Comparison of ENCODE assay signal across 22 mouse cellular contexts in the genomic region with DNA sequence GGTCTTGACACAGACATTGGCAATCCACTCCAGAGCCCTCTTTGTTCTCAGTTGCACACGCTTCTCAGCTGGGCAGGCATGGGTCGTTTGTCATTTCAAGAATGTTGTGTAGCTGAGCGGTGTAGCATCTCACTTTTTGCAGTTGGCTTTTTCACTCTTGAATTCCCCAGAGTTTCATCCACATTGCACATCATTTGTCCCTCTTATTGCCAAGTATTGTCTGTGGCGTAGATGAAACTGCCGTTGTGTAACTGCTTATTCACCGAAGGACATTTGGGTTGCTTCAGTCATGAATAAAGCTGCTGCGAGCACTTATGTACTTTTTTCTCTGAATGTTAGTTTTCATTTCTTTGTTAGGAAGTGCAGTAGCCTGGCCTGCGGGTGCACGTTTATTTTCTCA. TPM values are rescaled to one million over a fixed set of nuclear protein-coding genes. Genes with fewer than 3 reads are reported as not detected.
DNase-seq lines count a peak whose midpoint lies in the region; ATAC-seq and TF ChIP-seq lines count a peak whose summit lies in the region.
"Had no signal": no experiment of that assay in that cellular context is flagged by ENCODE, and none has a peak within 500 bp of the region (broad histone marks: within the 10 kb centered on the region; RNA-seq: fewer than 3 reads in every experiment).

No protein-coding gene starts in this region.

- H3K9me3 ChIP-seq in liver, embryonic 11.5 days (ENCODE audit: control insufficient read depth, low read length): no peaks in the 10 kb centered on the region
- no peaks in the 10 kb centered on the region for H3K9me3 ChIP-seq in neural tube, embryonic 11.5 days (ENCODE audit: control insufficient read depth, low read length)
- H3K9me3 ChIP-seq: forebrain, embryonic 13.5 days; heart, embryonic 13.5 days; intestine, embryonic 15.5 days had no signal

- ATAC-seq in liver, embryonic 11.5 days (replicated peaks; ENCODE audit: low FRiP score): no peak
- ATAC-seq in neural tube, embryonic 11.5 days (ENCODE audit: insufficient read depth, low FRiP score, low TSS enrichment): no peak
- ATAC-seq in monocyte, adult 5-6 weeks (replicated peaks; ENCODE audit: insufficient number of reproducible peaks, low FRiP score, low TSS enrichment, poor library complexity, severe bottlenecking): no peak
- ATAC-seq: forebrain, embryonic 13.5 days; intestine, embryonic 15.5 days had no signal

- H3K4me1 ChIP-seq in cerebellum, adult 2 months (ENCODE audit: control insufficient read depth, insufficient read depth, low read length): peaks cover 36% of the 10 kb centered on the region
- H3K4me1 ChIP-seq in liver, adult 2 months (ENCODE audit: control insufficient read depth, insufficient read depth, low read length): peaks cover 4% of the 10 kb centered on the region
- H3K4me1 ChIP-seq in liver, embryonic 11.5 days (replicated peaks; ENCODE audit: control insufficient read depth, insufficient read depth, low read length): 0 out of 2 replicates have a peak, but pooled peaks cover 7% of the 10 kb centered on the region
- H3K4me1 ChIP-seq in neural tube, embryonic 11.5 days (ENCODE audit: control insufficient read depth, insufficient read depth, low read length): peaks cover 12% of the 10 kb centered on the region

- TF ChIP-seq CTCF in cerebellum, adult 2 months (IDR thresholded peaks at IDR 0.05; ENCODE audit: borderline replicate concordance, insufficient read depth, low read depth, low read length): no peak
- no peak for TF ChIP-seq CTCF in liver, adult 2 months (IDR thresholded peaks at IDR 0.05; ENCODE audit: low read depth, low read length)

- H3K79me2 ChIP-seq in liver, adult 2 months (ENCODE audit: control insufficient read depth, insufficient read depth, low read length): peaks cover 55% of the 10 kb centered on the region

- TF ChIP-seq POLR2A in cerebellum, adult 2 months (IDR thresholded peaks at IDR 0.05; ENCODE audit: borderline replicate concordance, insufficient read depth, low read length): no peak
- no peak for TF ChIP-seq POLR2A in liver, adult 2 months (IDR thresholded peaks at IDR 0.05; ENCODE audit: extremely low read depth, insufficient read depth, low read length)

- no peak overlapping the region for H3K4me2 ChIP-seq in liver, embryonic 11.5 days
- no peak overlapping the region for H3K4me2 ChIP-seq in neural tube, embryonic 11.5 days (ENCODE audit: low read depth)
- H3K4me2 ChIP-seq: forebrain, embryonic 13.5 days; heart, embryonic 13.5 days; intestine, embryonic 15.5 days had no signal

- H3K36me3 ChIP-seq in liver, adult 2 months (ENCODE audit: control insufficient read depth, insufficient read depth, low read length): no peaks in the 10 kb centered on the region
- no peaks in the 10 kb centered on the region for H3K36me3 ChIP-seq in liver, embryonic 11.5 days (ENCODE audit: control insufficient read depth, insufficient read depth, low read length)
- H3K36me3 ChIP-seq in neural tube, embryonic 11.5 days (ENCODE audit: control insufficient read depth, insufficient read depth, low read length): no peaks in the 10 kb centered on the region
- H3K36me3 ChIP-seq: heart, embryonic 13.5 days; intestine, embryonic 15.5 days had no signal

- 0 out of 2 replicates have a peak overlapping the region, but pooled peaks have one; percentile 6 for H3K27ac ChIP-seq in cerebellum, adult 2 months (ENCODE audit: insufficient read depth, low read length)
- H3K27ac ChIP-seq in liver, adult 2 months (replicated peaks; ENCODE audit: insufficient read depth, low read depth, low read length): no peak overlapping the region
- no peak overlapping the region for H3K27ac ChIP-seq in liver, embryonic 11.5 days (ENCODE audit: low read depth, low read length)
- no peak overlapping the region for H3K27ac ChIP-seq in neural tube, embryonic 11.5 days (ENCODE audit: low read depth, low read length)
- H3K27ac ChIP-seq: forebrain, embryonic 13.5 days; heart, embryonic 13.5 days; intestine, embryonic 15.5 days; left cerebral cortex, adult 2 months had no signal

- no peak for DNase-seq in cerebellum, adult 2 months
- no peak for DNase-seq in cerebellum, adult 18-20 months
- DNase-seq in liver, adult 2 months (ENCODE audit: extremely low read depth, low read depth, low spot score): peak; percentile 34
- DNase-seq in liver, embryonic 11.5 days (ENCODE audit: low spot score): no peak
- peak; percentile 28 for DNase-seq in neural tube, embryonic 11.5 days (ENCODE audit: low spot score)
- DNase-seq in neural tube, embryonic 10.5 days (ENCODE audit: extremely low spot score, low spot score): no peak
- DNase-seq: cerebellum, adult 11-12 months; cerebellum, postnatal 36 days; heart, adult 11 months; kidney, adult 9 months; kidney, postnatal 25 days; layer of hippocampus, adult 9-11 months; left cerebral cortex, postnatal 4 days; liver; right cerebral cortex, postnatal 14 days had no signal

- no peak overlapping the region for H3K4me3 ChIP-seq in cerebellum, adult 2 months (replicated peaks; ENCODE audit: insufficient read depth, low read depth, low read length)
- H3K4me3 ChIP-seq in liver, adult 2 months (ENCODE audit: insufficient read depth, low read depth, low read length): no peak overlapping the region
- H3K4me3 ChIP-seq in liver, embryonic 11.5 days (ENCODE audit: low read depth, low read length): no peak overlapping the region
- H3K4me3 ChIP-seq in neural tube, embryonic 11.5 days (ENCODE audit: low read depth, low read length): no peak overlapping the region
- H3K4me3 ChIP-seq: erythroblast, embryonic 14.5 days; forebrain, embryonic 13.5 days; heart, embryonic 13.5 days; intestine, embryonic 15.5 days; left cerebral cortex, adult 2 months had no signal

- 68% methylated on average over 9 of the region's 9 CpGs for WGBS in cerebellum, adult 2 months
- WGBS in liver, adult 2 months: 74% methylated on average over 9 of the region's 9 CpGs
- 81% methylated on average over 9 of the region's 9 CpGs for WGBS in liver, embryonic 11.5 days
- 73% methylated on average over 9 of the region's 9 CpGs for WGBS in neural tube, embryonic 11.5 days

- H3K27me3 ChIP-seq in cerebellum, adult 2 months (ENCODE audit: control insufficient read depth, insufficient read depth, low read length): no peaks in the 10 kb centered on the region
- H3K27me3 ChIP-seq in liver, adult 2 months (ENCODE audit: control insufficient read depth, insufficient read depth, low read length): no peaks in the 10 kb centered on the region
- no peaks in the 10 kb centered on the region for H3K27me3 ChIP-seq in liver, embryonic 11.5 days (replicated peaks; ENCODE audit: control insufficient read depth, insufficient read depth, low read length)
- H3K27me3 ChIP-seq in neural tube, embryonic 11.5 days (ENCODE audit: control insufficient read depth, insufficient read depth, low read length): no peaks in the 10 kb centered on the region
- H3K27me3 ChIP-seq: CH12.LX; forebrain, embryonic 13.5 days; heart, embryonic 13.5 days; intestine, embryonic 15.5 days had no signal

- no peak overlapping the region for H3K9ac ChIP-seq in liver, adult 2 months (ENCODE audit: low read depth, low read length)
- no peak overlapping the region for H3K9ac ChIP-seq in liver, embryonic 11.5 days (ENCODE audit: low read depth, low read length)
- no peak overlapping the region for H3K9ac ChIP-seq in neural tube, embryonic 11.5 days (ENCODE audit: low read length)
- H3K9ac ChIP-seq: forebrain, embryonic 13.5 days; heart, embryonic 13.5 days; intestine, embryonic 15.5 days had no signal

RNA-seq across cellular contexts. Expression of gene Rptor, which starts 37.8 kb away (rescaled TPM):
- polyA plus RNA-seq in cerebellum, adult 2 months (2012; rRNA removed): 43.6 and 45.0 TPM in 2 replicates
- total RNA-seq in liver, adult 2 months (2014; rRNA removed): 11.2 and 17.7 TPM in 2 replicates
- polyA plus RNA-seq in liver, adult 2 months (2012; rRNA removed): 18.4 and 18.6 TPM in 2 replicates
- polyA plus RNA-seq in liver, embryonic 11.5 days (2014; fragmentation: Nextera tagmentation; extraction: Ambion mirVana): 11.8 and 13.2 TPM in 2 replicates
- polyA plus RNA-seq in neural tube, embryonic 11.5 days (2014; fragmentation: Nextera tagmentation; extraction: Ambion mirVana): 12.2 and 12.6 TPM in 2 replicates
- total RNA-seq in monocyte, adult 5-6 weeks (2017): 13.5 to 38.4 TPM (median 15.3 TPM) in 3 replicates

Comparison
In these comparisons a context has a peak if more than half of its experiments do, and no peak if none do; other contexts are left out.
1. DNase-seq: peak in liver, adult 2 months (single experiment) and neural tube, embryonic 11.5 days (single experiment); none in cerebellum, adult 2 months (0 of 2), cerebellum, adult 18-20 months (0 of 2), liver, embryonic 11.5 days (single experiment) and neural tube, embryonic 10.5 days (single experiment).